Mouse (Mus musculus): ENCODE results near the gene Foxp1.

The Foxp1 gene

DNA sequence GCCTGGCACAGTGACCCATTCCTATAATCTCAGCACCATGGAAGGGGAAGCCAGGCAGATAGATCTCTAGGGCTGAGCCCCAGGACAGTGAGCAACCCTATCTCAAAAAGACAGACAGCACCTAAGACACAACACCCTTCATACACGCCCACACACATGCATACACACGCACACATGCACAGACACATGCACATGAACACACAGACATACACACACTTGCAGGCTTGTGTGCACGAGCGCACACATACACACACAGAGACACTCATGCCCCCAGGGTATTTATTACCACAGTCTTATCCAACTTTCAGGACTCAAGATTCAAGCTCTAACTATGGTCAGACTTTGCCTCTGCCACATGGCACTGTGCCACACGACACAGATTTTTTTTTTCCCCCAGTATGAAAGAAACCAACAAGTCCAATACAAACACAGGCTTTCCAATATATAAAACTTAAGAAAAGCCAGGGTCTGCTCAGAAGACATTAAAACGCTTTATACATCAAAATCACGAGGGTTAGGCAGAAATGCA lies 38.3 kb downstream of the Foxp1 start:
- DNase-seq (ENCODE audit: low spot score): no peak

DNA sequence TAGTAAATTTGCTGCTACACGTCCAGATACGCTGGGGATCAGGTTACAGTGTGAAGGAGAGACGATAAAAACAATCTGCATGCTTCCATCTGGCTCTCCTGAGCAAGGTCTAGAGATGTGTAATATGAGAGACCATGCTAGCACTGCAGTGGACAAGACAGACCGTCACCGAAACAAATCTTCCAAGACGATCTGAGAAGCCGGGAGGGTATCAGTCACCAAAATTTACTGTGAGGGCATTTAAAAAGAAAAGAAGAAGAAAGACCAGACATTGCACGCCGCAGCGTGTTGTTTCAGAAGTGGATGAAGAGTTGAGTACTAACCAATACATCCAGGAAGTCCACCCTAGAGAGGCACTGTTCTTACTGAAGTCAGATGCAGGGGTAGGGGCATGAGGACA lies 39.0 kb downstream of the Foxp1 start:
- no peak for DNase-seq (ENCODE audit: low spot score)

DNA sequence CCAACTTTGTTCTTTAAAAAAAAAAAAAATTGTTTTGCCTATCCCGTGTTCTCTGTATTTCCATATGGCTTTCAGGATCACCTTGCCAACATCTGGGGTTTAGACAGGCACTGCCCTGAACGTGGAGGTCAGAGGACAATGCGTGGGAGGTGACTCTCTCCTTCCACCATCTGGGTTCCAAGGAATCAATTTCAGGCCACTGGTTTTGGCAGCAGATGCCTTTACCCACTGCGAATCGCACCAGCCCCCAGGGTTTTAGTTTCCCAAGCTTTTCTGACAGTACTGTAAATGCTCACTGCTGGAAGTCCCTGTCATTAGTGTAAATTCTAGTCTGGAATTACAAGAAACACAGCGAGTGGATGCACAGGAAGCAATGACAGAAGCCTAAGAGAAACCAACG lies 41.0 kb downstream of the Foxp1 start:
- DNase-seq (ENCODE audit: low spot score): no peak

DNA sequence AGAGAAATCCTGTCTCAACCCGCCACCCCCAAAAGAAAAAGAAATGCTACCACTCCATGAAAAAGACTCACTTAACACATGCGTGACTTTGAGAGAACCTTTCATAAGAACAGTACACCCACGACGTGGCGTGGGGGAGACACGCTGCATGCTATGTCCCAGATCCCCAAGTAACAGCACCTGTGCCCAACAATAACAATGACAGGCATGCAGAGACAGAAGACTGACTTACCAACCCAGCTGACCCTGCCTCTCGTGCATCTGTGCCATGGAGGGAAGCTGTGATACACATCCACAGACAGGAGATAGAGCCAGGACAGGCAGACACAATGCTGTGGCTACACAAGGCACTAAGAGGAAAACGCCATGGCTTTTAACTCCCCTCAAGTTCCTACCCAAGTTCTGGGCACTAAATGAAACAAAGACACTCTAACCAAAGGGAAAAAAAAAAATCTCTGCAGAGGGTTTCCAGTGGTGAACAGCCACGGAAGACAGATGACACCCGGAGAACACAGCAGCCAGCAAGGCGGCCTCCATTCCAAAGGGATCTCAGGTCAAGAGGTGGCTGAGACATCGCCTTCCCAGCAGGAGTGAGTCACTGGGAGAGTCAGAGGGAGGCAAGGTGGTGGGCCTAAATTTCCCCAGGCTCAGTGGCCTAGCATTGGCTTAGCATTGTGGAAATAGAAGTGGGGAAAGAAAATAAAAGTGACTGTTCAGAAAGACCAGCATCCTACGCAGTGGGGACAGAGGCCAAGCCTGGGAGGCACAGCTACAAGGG lies 43.5 kb downstream of the Foxp1 start:
- no peak for DNase-seq (ENCODE audit: low spot score)

DNA sequence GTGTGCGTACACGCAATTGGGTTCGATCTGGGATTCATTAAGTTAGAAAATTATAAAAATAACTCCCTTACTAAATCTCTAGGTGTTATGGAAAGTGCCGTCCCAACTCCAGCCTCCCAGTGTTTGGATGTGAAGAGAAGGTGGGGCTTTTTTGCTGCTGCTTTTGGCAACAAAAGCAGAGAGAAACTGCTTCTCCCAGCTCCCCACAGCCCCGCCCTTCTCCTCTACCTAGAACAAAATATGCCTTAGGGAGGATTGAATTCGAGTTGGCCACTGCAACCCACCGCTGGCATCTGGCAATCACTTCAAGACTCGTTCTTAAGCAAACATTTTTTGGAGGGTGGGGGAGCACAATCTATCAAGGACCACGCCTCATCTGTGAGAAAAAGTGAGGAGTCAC lies 47.5 kb downstream of the Foxp1 start:
- no peak for DNase-seq (ENCODE audit: low spot score)

DNA sequence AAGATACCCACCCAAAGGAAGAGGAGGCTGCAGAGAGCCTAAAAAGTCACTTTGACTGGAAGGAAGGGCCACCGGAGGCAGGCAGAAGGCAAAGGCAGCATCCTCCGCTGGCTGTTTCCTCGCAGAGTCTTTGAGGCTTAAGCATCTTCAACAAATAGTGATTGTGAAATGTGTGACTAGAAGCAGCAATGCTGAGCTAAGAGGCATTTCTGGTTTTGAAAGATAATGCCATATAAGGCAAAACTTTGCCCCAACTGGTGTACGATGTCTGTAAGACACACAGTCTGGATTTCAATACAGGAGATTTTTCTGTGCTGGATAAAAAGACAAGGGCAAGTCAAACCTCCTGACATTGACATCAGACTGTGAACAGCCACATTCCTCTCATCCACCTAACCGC lies 51.6 kb downstream of the Foxp1 start:
- DNase-seq (ENCODE audit: low spot score): no peak

DNA sequence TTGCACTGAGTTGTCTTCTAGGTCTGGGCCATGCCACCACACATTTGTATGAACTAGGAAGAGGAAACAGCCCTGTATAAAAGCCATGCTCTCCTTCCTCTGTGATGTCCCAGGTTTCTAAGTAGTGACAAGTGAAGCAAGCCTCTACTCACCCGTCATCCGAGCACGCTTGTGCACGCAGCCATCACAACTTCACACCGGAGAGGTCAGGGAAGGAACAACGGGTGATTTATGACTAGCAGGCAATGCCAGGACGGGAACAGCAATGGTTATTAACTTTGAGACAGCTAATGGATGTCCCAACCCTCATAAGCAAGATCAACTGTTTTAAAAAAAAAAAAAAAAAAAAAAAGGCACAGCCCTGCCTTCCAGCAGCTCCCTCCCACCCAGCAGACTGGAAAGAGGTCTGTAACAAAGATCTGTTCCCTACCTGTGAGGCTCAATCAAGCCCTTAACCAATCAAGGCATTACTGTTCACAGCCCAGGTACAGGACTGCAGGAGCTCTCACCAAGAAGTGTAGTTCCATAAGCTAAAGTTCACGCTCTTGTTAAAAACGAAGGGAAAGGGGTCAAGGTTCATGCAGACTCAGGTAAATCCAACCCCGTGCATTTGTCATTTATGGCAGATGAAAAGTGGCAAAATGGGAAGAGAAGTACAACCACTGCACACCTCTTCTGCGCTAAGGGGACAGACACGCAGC lies 53.2 kb downstream of the Foxp1 start:
- DNase-seq (ENCODE audit: low spot score): no peak

DNA sequence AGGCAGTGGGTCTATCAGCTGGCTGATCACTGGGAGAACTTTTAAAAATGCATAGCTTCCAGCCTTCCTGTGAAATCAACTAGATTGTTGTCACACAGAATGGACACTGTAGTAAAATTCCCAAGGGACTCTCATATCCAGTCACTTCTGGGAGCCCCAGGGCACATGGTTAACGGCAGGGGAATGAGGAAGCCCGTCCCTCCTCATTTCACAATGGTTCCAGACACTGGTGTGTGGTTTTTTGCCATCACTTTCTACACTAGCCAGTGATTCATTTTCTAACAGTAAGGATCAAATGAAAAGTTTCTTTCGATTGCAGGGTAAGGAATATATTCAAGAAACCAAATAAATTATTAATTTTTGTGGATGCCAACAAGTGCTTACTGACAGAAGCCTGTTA lies 54.7 kb downstream of the Foxp1 start:
- DNase-seq (ENCODE audit: low spot score): no peak

DNA sequence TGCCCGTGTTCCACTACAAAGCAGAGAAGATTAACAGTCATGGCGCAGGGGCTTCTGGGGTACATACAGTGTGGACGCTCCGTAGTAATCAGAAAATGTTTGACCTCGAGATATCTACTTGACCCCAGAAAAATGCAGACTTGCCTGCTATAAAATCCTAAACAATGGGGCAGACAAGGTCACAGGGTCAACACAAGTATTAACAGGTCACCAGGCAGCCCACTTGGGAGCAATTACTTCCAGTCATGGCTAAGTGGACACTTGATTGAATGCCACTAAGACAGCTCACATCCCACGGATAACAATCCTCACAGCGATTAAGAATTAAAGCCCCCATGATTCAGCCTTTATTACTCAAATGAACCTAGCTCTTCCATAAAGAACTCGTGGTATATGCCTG lies 55.4 kb downstream of the Foxp1 start:
- no peak for DNase-seq (ENCODE audit: low spot score)

DNA sequence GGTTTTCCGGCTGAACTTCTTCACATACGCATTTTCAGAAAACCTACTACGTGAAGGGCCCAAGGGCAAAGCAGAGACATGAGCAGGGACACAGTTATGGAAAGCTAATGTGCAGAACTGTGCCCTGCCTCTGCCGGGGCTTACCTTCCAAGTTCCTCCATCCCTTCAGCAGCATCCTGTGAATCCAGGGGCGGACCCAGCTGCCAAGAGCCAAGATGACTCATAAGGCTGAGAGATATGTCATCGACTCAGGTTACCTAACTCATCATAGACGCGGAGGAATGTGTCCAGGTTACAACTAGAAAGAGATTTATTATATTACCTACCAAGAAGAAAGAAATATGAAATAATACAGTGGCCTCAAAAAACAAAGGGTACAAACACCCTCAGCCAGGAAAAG lies 56.2 kb downstream of the Foxp1 start:
- DNase-seq (ENCODE audit: low spot score): no peak

DNA sequence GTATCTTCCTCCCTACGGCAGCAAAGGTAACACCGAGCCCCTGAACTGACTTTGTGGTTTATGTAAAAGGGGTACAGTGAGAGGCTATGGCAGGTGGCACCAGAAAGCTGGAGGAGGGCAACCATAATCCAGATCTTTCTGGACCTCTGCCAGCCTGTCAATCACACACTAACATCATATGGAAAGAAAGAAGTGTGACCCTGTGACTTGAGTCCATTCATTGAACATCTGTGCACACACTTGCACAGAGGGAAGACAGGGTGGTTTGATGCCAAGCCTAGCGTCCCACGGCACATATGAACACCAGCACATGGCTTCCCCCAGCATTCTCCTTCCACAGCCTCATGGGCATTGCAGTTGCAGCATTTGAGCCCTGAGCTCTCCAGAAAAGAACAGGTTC lies 58.1 kb downstream of the Foxp1 start:
- no peak for DNase-seq (ENCODE audit: low spot score)

DNA sequence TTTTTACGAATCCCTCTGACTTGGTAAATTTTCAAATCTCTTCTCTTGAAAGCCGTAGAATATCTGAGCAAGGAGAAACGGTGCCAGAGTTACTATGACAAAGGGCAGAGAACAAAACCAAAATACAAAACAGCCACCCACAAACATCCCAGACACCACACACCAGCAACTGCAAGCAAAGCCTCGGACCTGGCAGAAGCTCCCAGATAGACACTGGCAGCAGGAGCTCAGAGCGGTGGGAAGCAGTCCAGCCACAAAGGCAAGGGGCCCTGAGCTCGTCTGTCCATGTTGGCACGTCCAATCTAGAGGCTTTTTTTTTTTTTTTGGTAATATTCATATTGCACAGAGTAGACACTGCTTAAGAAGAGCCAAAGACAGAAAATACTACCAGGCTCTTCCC lies 58.6 kb downstream of the Foxp1 start:
- DNase-seq (ENCODE audit: low spot score): no peak

DNA sequence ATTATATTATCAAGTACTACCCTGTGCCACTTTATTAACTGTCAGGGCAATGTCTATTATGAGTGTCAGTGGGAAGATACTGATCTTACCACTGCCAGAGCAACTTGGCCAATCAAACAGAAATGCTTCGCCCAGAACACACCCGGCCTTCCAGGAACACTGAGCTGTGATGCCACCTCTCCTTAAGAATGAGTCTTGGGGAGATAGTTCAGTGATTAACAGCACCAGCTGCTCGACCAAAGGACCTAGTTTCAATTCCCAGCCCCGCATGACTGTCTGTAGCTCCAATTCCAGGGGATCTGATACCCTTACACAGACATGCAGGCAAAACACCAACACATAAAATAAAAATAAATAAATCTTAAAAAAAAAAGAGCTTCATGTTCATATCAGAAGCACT lies 63.7 kb downstream of the Foxp1 start:
- DNase-seq (ENCODE audit: low spot score): no peak

DNA sequence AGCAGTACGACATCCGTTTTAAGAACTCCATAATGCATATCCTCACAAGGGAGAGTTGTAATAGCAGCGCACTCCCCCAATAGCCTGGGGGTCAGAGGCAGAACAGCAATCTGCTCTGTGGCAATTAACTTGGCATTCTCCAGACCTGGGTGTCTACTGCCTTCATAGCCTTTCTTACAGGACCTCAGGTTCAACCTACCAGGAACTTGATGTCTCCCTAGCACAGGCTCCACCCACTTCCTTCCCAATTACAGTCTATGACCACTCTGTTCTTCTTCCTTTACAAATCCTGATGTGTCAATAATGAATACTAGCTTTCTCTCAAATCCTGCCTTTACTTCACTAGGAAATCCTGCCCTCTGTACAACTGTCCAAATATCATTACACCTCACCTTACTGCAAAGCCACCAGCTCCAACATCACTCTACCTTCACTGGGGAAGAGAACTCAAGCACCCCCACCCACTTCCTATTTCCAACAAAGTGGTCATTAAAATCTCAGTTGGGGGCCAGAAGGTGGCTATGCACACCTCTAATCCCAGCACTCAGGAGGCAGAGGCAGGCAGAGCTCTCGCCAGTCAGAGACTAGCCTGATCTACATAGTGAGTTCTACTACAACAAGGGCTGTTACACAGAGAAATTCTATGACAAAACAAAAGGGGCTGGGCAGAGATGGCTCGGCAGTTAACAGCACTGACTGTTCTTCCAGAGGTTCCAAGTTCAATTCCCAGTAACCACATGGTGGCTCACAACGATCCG lies 68.6 kb downstream of the Foxp1 start:
- no peak for DNase-seq (ENCODE audit: low spot score)

DNA sequence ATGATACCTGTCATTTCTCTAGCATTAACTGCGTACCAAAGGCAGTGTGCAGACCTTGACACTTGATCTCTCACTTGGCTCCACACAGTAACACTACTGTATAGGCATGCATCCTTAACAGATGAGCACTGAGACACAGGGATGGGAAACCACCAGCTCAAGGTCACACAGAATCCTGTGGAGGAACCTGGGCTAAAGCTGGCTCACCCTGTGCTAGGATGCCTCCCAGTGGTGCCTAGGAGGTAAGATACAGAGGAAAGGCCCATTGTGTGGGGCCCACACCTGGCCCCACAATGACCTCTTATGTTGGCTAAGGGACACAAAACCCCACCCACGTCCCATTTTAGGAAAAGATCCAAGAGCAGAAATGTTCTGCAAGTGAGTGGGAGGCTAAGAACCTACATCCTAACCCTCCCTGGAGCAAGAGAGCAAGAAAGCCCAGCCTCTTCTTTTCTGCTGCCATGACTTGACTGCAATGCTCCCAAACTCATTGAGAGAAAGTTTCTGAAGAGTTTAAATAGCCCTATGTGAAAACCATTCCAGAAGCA lies 69.8 kb downstream of the Foxp1 start:
- no peak for DNase-seq (ENCODE audit: low spot score)

DNA sequence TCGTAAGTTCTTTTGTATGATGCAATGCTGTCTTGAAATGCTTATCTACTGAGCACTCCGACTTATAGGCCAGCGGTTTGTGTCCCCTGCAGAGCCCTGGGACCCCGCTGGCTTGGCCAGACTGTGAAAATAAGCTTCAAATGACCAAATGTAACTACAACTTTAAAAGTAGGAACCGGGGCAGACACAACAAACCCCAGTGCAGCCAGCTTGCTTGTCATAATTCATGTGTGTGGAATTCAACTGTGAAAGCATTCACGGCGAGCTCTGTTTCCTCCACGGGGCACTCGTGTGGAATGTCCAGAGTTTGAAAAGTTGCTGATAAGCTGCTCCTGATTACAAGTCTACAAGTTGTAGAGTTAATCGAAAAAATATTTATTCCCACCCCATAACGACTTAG lies 71.0 kb downstream of the Foxp1 start:
- no peak for DNase-seq (ENCODE audit: low spot score)

DNA sequence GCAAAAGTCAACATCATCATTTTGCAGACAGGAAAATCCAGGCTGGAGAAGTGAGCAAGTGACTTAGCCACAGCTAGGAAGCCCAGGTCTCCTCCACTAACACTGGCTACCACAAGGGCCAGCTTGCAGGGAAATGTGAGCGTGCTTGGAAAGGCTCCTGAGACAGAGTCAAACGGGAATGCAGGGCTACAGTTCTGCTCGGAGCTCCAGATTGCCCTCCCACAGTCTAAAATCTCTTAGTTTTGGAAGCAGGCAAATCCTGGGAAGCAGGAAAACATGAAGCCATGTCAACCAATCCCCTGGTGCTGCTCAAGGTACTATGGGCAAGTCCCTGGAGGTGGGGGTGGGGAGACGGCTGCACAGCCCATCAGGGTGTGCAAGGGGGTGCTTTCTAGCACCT lies 75.1 kb downstream of the Foxp1 start:
- DNase-seq (ENCODE audit: low spot score): peak; percentile 35

DNA sequence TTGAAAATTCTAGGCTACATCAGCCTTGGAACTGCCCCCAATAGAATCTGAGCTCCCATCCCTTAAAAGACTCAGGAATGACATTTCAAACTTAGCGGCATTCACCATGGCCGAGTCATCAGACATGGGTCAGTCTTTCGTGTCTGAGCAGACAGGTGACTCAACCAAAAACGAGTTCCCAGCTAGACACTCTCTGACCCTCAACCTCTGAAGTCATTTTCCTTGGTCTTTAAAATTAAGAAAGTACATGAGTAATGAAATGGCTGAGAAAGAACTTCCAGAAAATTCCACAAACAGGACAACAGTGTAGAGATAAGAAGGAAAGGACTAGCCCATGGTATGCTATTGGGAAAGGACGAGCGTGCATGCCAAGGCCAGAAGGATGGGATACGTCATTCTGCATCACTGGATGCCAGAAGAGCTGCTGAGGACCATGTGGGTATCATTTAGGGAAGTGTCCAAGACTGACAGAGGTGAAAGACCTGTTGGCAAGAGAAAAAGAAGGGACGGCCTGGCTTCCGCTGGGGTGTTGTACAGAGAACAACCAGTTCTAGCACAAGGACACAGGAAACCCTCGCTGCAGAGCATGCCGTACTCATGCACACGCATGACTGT lies 75.6 kb downstream of the Foxp1 start:
- no peak for DNase-seq (ENCODE audit: low spot score)

DNA sequence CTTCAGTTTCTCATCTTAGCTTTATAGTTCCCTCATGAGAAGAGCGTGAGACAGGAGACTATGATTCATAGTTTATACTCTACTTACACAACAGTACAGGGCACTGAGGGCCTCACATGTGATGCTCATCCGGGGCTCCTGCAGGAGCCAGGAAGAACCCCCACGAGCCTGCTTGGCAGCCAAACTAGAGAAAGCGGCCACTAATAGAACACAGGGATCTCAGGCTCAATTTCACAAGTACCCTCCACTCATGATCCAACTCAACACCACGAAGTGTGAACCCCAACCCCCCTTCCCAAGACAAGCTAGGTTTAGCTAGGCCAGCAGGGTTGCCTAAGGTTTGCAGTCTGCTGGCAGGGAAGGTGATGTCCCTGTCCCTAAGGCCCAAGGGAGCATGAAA lies 79.1 kb downstream of the Foxp1 start:
- DNase-seq (ENCODE audit: low spot score): no peak

DNA sequence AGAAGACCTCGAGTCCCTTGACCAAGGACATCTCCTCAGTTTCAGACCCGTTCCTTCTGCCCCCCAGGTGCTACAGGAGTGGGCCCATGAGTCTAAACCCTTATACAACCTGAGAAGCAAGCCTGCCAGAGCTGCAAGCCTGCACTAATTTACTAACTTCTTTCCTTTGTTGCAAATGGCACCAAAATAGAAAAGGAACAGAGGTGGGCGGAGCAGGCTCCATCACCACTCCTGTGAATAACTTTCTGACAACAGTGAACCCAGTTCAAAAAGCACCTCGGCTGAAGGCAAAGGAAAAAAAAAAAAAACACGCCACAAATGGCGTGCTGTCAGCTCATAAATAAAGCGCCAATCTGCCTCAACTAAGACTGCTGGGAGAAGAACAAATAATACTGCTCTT lies 81.4 kb downstream of the Foxp1 start:
- DNase-seq (ENCODE audit: low spot score): peak; percentile 40

DNA sequence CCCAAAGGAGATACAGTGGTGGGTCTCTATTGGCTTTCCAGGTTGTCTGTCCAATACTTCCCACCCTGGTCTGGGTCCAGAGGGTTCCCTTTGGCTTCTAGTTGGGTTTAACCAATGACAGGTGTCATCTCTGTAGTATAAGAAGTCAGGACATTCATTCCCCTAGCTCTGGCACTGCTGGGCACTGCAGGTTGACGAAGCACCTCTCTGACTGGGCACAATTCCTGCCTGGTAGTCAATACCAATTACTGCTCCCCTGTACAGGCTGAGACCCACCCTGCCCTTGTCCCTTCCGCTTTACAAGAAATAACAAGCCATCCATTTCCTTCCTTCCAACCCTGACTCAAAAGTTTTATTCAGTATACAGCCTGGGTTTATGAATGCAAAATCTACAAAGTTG lies 81.9 kb downstream of the Foxp1 start:
- DNase-seq (ENCODE audit: low spot score): no peak

DNA sequence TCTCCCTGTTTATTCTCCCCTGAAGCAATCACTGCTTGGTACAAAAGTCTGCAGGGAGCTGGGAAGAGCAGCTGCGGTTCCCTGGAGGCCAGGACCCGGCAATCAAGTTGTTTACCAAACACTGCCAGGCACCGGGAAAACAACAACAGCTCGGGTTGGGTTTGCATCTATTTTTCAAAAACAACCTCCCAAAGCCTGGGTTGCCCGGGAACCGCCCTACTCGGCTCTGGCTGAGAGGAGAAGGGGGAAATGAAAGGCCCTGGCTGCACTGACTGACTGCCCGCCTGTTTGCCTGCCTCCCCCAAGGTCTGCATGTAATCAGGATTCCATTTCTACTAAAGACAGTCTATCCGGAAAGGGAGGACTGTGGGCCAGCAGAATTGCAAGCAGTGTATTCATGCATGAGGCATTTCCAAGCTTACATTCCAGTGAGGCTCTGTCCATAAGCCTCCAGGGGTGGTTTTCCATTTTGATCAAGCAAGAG lies 82.6 kb downstream of the Foxp1 start:
- peak; percentile 27 for DNase-seq (ENCODE audit: low spot score)

All from layer of hippocampus, adult 11-12 months (tissue).